Mouse (Mus musculus): ENCODE data around the gene Calcoco1. TPM values are rescaled to one million over a fixed set of nuclear protein-coding genes. Genes with fewer than 3 reads are reported as not detected.
"Not testable (repeated sequence)": the region's sequence is repeated elsewhere in the genome, so short reads cannot be mapped to it uniquely, and the experiment has no call there.

Calcoco1 gene
- total RNA-seq, 1 experiment from 2014 or later: 23.2 TPM

GRCm38 (mm10) chr15:102698193-102698592, 23.8 kb downstream of the Calcoco1 start:
- peak; percentile 75 for ATAC-seq (replicated peaks; ENCODE audit: low read depth, poor library complexity, severe bottlenecking)

- no peak for ATAC-seq (replicated peaks; ENCODE audit: low read depth, poor library complexity, severe bottlenecking)
Measured at GRCm38 (mm10) chr15:102696899-102697298, 25.1 kb downstream of the Calcoco1 start.

GRCm38 (mm10) chr15:102693600-102693999, 28.4 kb downstream of the Calcoco1 start:
- no peak for ATAC-seq (replicated peaks; ENCODE audit: low read depth, poor library complexity, severe bottlenecking)

GRCm38 (mm10) chr15:102692991-102693411, 29.0 kb downstream of the Calcoco1 start:
- peak; percentile 62 for ATAC-seq (replicated peaks; ENCODE audit: low read depth, poor library complexity, severe bottlenecking)

- no peak for ATAC-seq (replicated peaks; ENCODE audit: low read depth, poor library complexity, severe bottlenecking)
Measured at GRCm38 (mm10) chr15:102692321-102692804, 29.6 kb downstream of the Calcoco1 start.

GRCm38 (mm10) chr15:102685791-102686190, 36.2 kb downstream of the Calcoco1 start:
- ATAC-seq (replicated peaks; ENCODE audit: low read depth, poor library complexity, severe bottlenecking): no peak

GRCm38 (mm10) chr15:102683670-102684069, 38.3 kb downstream of the Calcoco1 start:
- peak; percentile 82 for ATAC-seq (replicated peaks; ENCODE audit: low read depth, poor library complexity, severe bottlenecking)

- no peak for ATAC-seq (replicated peaks; ENCODE audit: low read depth, poor library complexity, severe bottlenecking)
Measured at GRCm38 (mm10) chr15:102676345-102676744, 45.6 kb downstream of the Calcoco1 start.

- no peak for ATAC-seq (replicated peaks; ENCODE audit: low read depth, poor library complexity, severe bottlenecking)
Measured at GRCm38 (mm10) chr15:102673548-102673947, 48.4 kb downstream of the Calcoco1 start.

GRCm38 (mm10) chr15:102672215-102673071, 49.5 kb downstream of the Calcoco1 start, which contains the start of gene Atp5g2:
Gene Atp5g2 (minus strand): TSS chr15:102672352.
- no peak for ATAC-seq (replicated peaks; ENCODE audit: low read depth, poor library complexity, severe bottlenecking)

- peak; percentile 22 for ATAC-seq (replicated peaks; ENCODE audit: low read depth, poor library complexity, severe bottlenecking)
Measured at GRCm38 (mm10) chr15:102671721-102672214, 50.2 kb downstream of the Calcoco1 start.

- peak; percentile 99 for ATAC-seq (replicated peaks; ENCODE audit: low read depth, poor library complexity, severe bottlenecking)
Measured at GRCm38 (mm10) chr15:102670767-102671575, 51.0 kb downstream of the Calcoco1 start.

- no peak for ATAC-seq (replicated peaks; ENCODE audit: low read depth, poor library complexity, severe bottlenecking)
Measured at GRCm38 (mm10) chr15:102670281-102670680, 51.7 kb downstream of the Calcoco1 start.

- no peak for ATAC-seq (replicated peaks; ENCODE audit: low read depth, poor library complexity, severe bottlenecking)
Measured at GRCm38 (mm10) chr15:102669571-102669970, 52.4 kb downstream of the Calcoco1 start.

- peak; percentile 94 for ATAC-seq (replicated peaks; ENCODE audit: low read depth, poor library complexity, severe bottlenecking)
Measured at GRCm38 (mm10) chr15:102665494-102665893, 56.5 kb downstream of the Calcoco1 start.

- no peak for ATAC-seq (replicated peaks; ENCODE audit: low read depth, poor library complexity, severe bottlenecking)
Measured at GRCm38 (mm10) chr15:102663825-102664224, 58.2 kb downstream of the Calcoco1 start.

GRCm38 (mm10) chr15:102662601-102663000, 59.4 kb downstream of the Calcoco1 start:
- ATAC-seq (replicated peaks; ENCODE audit: low read depth, poor library complexity, severe bottlenecking): not testable (repeated sequence)

- no peak for ATAC-seq (replicated peaks; ENCODE audit: low read depth, poor library complexity, severe bottlenecking)
Measured at GRCm38 (mm10) chr15:102657926-102658381, 64.0 kb downstream of the Calcoco1 start.
